Mouse (Mus musculus) kidney, postnatal 36 days (tissue): ENCODE measurements around the gene AW011738.

ENCODE experiments used
- DNase-seq, 2 experiments: peaks; one replicate each; pipeline ENCODE4 v3.0.0; 2021 to 2022; ENCODE audit warnings: mixed read lengths in 2 of 2

AW011738 gene

GRCm38 (mm10) chr4:156249567-156249966 is 46.5 kb downstream of the AW011738 start:
- no peak for DNase-seq

GRCm38 (mm10) chr4:156251081-156251480 is 48.0 kb downstream of the AW011738 start:
- DNase-seq, result no peak

- DNase-seq, result no peak
Observed at GRCm38 (mm10) chr4:156252140-156252539, 49.0 kb downstream of the AW011738 start.

- DNase-seq, result no peak
Observed at GRCm38 (mm10) chr4:156252619-156253018, 49.5 kb downstream of the AW011738 start.

GRCm38 (mm10) chr4:156253043-156253442 is 49.9 kb downstream of the AW011738 start:
- DNase-seq, result no peak

GRCm38 (mm10) chr4:156254361-156255077 is 51.4 kb downstream of the AW011738 start:
- DNase-seq, result no peak
